Mouse (Mus musculus) central nervous system, embryonic 14 days (tissue): ENCODE results near the gene Nmt1. TPM values are rescaled to one million over a fixed set of nuclear protein-coding genes. Genes with fewer than 3 reads are reported as not detected.

Source experiments
- polyA plus RNA-seq: library from polyadenylated mRNA; depleted of rRNA; stranded (reverse); fragments of >200 nt; gene quantifications from 2 replicates; pipeline ENCODE4 v1.2.3, GENCODE M21; 2012; rRNA removed

Gene Nmt1
- polyA plus RNA-seq: 35.1 and 36.0 TPM in 2 replicates

GRCm38 (mm10) chr11:103028176-103028891 lies at the start of gene Nmt1, which contains the start of gene Dcakd:
Gene Nmt1, plus strand, starts transcription at chr11:103028190.
Gene Dcakd, minus strand, starts transcription at chr11:103028333.

GRCm38 (mm10) chr11:103101481-103101865 lies 73.5 kb downstream of the Nmt1 start, which contains the start of the genes Plcd3 and Acbd4:
Gene Plcd3, minus strand, starts transcription at chr11:103101658.
Gene Acbd4, plus strand, starts transcription at chr11:103101682.

DNA sequence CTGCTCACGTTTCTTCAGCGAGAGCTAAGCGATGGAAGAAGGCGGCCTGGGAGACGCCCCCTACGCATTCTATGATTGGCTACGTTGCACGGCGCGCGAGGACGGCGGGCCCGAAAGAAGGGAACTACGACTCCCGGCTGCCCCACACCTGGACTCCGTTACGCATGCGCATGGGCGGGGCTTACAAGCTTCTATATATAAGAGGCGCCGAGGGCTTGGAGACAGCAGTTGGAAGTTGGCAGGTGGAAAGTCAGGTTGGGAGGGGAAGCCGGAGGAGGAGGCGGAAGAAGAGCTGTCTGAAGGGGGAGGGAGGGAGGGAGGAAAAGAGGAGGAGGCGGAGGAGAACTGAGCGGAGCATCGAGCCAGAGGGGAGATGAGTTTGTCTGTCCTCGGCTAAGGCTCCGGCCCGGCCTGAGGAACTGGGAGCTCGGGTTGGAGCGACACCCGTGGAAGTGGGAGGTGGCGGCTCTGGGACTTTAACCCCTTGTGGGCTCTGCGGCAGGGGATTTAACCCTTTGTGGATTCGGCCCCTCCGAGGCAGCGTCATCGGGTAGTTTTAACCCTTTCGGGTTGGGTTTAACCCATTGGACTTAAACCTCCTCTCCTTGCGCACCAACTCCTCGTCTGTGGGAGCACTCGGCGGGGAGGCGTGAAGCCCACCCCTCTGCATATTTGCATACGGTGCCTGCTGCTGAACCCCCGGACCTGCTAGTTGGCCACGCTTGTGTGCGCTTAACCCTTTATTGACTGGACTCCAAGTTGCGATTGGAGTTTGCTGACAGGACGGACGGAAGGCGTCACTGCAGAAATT lies 88.2 kb downstream of the Nmt1 start, which contains the start of gene Hexim1:
Hexim1 (plus strand) TSS at position 224 of the 811 bp plus-strand sequence.

Other genes starting within 250 kb of the Nmt1 start
- gene Gjc1, start 208.5 kb upstream of the Nmt1 start, polyA plus RNA-seq: 62.0 and 72.9 TPM in 2 replicates
- gene Higd1b, start 192.3 kb upstream of the Nmt1 start, polyA plus RNA-seq: 2.6 and 2.7 TPM in 2 replicates
- gene Eftud2, start 147.2 kb upstream of the Nmt1 start, polyA plus RNA-seq: 102 and 110 TPM in 2 replicates
- 1.0 and 1.1 TPM in 2 replicates for gene Ccdc103, start 147.0 kb upstream of the Nmt1 start, polyA plus RNA-seq
- 0.08 TPM in 1 of 2 replicates, not detected in the other for gene Fam187a, start 143.0 kb upstream of the Nmt1 start, polyA plus RNA-seq
- 0.38 and 0.66 TPM in 2 replicates for gene Gfap, start 127.3 kb upstream of the Nmt1 start, polyA plus RNA-seq
- 13.8 and 16.8 TPM in 2 replicates for gene Kif18b, start 103.1 kb upstream of the Nmt1 start, polyA plus RNA-seq
- gene C1ql1, start 81.5 kb upstream of the Nmt1 start, polyA plus RNA-seq: 8.8 and 12.1 TPM in 2 replicates
- 202 and 211 TPM in 2 replicates for gene Dcakd, start 143 bp downstream of the Nmt1 start, polyA plus RNA-seq
- 2.6 and 3.8 TPM in 2 replicates for gene Plcd3, start 73.5 kb downstream of the Nmt1 start, polyA plus RNA-seq
- 8.2 and 8.7 TPM in 2 replicates for gene Acbd4, start 73.5 kb downstream of the Nmt1 start, polyA plus RNA-seq
- 17.3 and 19.5 TPM in 2 replicates for gene Hexim1, start 88.0 kb downstream of the Nmt1 start, polyA plus RNA-seq
- 11.7 and 14.4 TPM in 2 replicates for gene Hexim2, start 104.2 kb downstream of the Nmt1 start, polyA plus RNA-seq
- 14.6 and 18.3 TPM in 2 replicates for gene Fmnl1, start 142.9 kb downstream of the Nmt1 start, polyA plus RNA-seq
- 1.2 and 1.7 TPM in 2 replicates for gene 1700023F06Rik, start 180.4 kb downstream of the Nmt1 start, polyA plus RNA-seq
- 0.45 and 0.64 TPM in 2 replicates for gene Spata32, start 190.2 kb downstream of the Nmt1 start, polyA plus RNA-seq
- 6.1 and 7.1 TPM in 2 replicates for gene Map3k14, start 239.3 kb downstream of the Nmt1 start, polyA plus RNA-seq